Mouse (Mus musculus) G1E (cell line): ENCODE data around the gene Traf2.

ENCODE experiments used
- CTCF ChIP-seq: IDR thresholded peaks from 2 replicates; pipeline ENCODE4 v1.5.1; 2012; ENCODE audit warnings: low read depth, low read length, inconsistent platforms, mixed read lengths
- GATA1 ChIP-seq: IDR thresholded peaks from 2 replicates; pipeline ENCODE4 v1.6.1; 2012; ENCODE audit warnings: borderline replicate concordance, low read length, inconsistent platforms, mixed read lengths
- POLR2AphosphoS5 ChIP-seq: IDR thresholded peaks from 2 replicates; pipeline ENCODE4 v1.6.1; 2012; ENCODE audit warnings: low read depth, low read length, inconsistent platforms; ENCODE audit not compliant: insufficient replicate concordance
- TAL1 ChIP-seq: conservative IDR thresholded peaks from 2 replicates; pipeline ENCODE4 v1.6.1; 2012; ENCODE audit warnings: low read depth, low read length, inconsistent platforms, mixed read lengths

GRCm38 (mm10) chr2:25482969-25483368, 63.8 kb downstream of the Traf2 start:
- 0 out of 2 replicates have a peak, but pooled peaks have one; percentile 1 for TF ChIP-seq CTCF
- no peak for TF ChIP-seq TAL1
- no peak for TF ChIP-seq POLR2AphosphoS5
- no peak for TF ChIP-seq GATA1
